Mouse (Mus musculus) left cerebral cortex, postnatal 36 days (tissue): ENCODE measurements around the gene Gm5168. TPM values are rescaled to one million over a fixed set of nuclear protein-coding genes. Genes with fewer than 3 reads are reported as not detected.
"Not testable (repeated sequence)": the region's sequence is repeated elsewhere in the genome, so short reads cannot be mapped to it uniquely, and the experiment has no call there.

Experiments
- DNase-seq, 2 experiments: peaks; one replicate each; pipeline ENCODE4 v3.0.0; 2021 to 2022; ENCODE audit warnings: low spot score in 2 of 2, mixed read lengths in 1 of 2
- intact Hi-C: fragments of 180-260 bp; cut with DNase I; formaldehyde crosslinking; loops from one replicate; pipeline ENCODE4 v1.15.1; 2025
- total RNA-seq, 2 experiments: library from RNA; stranded (reverse); gene quantifications; 2 replicates each; pipeline ENCODE4 v1.2.3; 2021

Gene Gm5168
- total RNA-seq = not detected

DNA sequence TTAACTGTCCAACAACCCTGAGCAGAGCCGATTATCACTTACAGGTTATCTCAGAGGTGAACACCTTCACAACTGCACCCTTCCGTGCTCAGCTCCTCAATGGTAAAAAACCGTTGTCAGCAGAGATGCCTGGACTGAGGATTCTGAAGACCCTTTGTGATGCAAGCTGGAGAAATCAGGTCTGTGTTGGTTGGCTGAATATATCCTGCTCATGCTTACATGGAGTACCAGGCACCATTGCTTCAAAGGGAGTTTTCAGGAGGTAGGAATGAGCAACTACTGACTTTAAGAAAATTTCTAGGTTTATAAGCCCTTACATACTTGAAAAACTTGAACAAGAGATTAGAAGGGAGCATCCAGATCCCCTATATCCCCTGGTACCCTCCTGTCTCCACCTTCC, at the start of gene Gm5168:
Gene Gm5168, minus strand, starts transcription at position 101 of the 400 bp plus-strand sequence.
- DNase-seq, intact Hi-C loops: not testable (repeated sequence)

Other genes with a start within 250 kb of the Gm5168 start
- gene Gm2012, start 180.3 kb upstream of the Gm5168 start, total RNA-seq = not detected